Mouse (Mus musculus) ES-Bruce4 (cell line): ENCODE measurements around the gene Polr2h.

Source experiments
- EP300 ChIP-seq: IDR thresholded peaks from 2 replicates; pipeline ENCODE4 v1.6.1; 2011; ENCODE audit warnings: low read depth, low read length; ENCODE audit not compliant: insufficient read depth
- POLR2A ChIP-seq: IDR thresholded peaks from one replicate; pipeline ENCODE4 v1.8.1; 2011; ENCODE audit warnings: low read length; ENCODE audit not compliant: insufficient read depth

GRCm38 (mm10) chr16:20715976-20716840 lies 1.3 kb upstream of the Polr2h start:
- no peak for TF ChIP-seq EP300
- TF ChIP-seq POLR2A: peak; percentile 39
